Mouse (Mus musculus) embryonic facial prominence, embryonic 14.5 days (tissue): ENCODE results near the gene Rae1. TPM values are rescaled to one million over a fixed set of nuclear protein-coding genes. Genes with fewer than 3 reads are reported as not detected.

Experiments used
- ATAC-seq: fragments of 200-750 bp; cut with Nextera tagmentation; 2 replicates; pipeline ENCODE4 v1.8.0; 2017; ENCODE audit warnings: low read depth, moderate number of reproducible peaks, moderate TSS enrichment
- DNase-seq: peaks from one replicate; pipeline ENCODE4 v3.0.0-alpha.2; 2015; ENCODE audit warnings: low spot score
- H3K27ac ChIP-seq: fragments of 300-500 bp; sonication (generic); replicated peaks from 2 replicates; pipeline ENCODE4 v1.5.1; 2014; ENCODE audit warnings: low read depth, mild to moderate bottlenecking, low read length, moderate library complexity
- H3K27me3 ChIP-seq: fragments of 300-500 bp; sonication (generic); replicated peaks from 2 replicates; pipeline ENCODE4 v1.6.1; 2014; ENCODE audit warnings: low read length; ENCODE audit not compliant: control insufficient read depth, insufficient read depth
- H3K36me3 ChIP-seq: fragments of 300-500 bp; sonication (generic); 2 replicates; pipeline ENCODE4 v1.6.1; 2014; ENCODE audit warnings: low read length, mixed read lengths; ENCODE audit not compliant: control insufficient read depth, insufficient read depth
- H3K4me1 ChIP-seq: fragments of 300-500 bp; sonication (generic); 2 replicates; pipeline ENCODE4 v1.6.1; 2014; ENCODE audit warnings: antibody characterized with exemption, low read length; ENCODE audit not compliant: control insufficient read depth, insufficient read depth
- H3K4me2 ChIP-seq: fragments of 300-500 bp; sonication (generic); 2 replicates; pipeline ENCODE4 v1.6.1; 2014; ENCODE audit warnings: low read depth, mild to moderate bottlenecking, low read length, moderate library complexity, mixed read lengths
- H3K4me3 ChIP-seq: fragments of 300-500 bp; sonication (generic); 2 replicates; pipeline ENCODE4 v1.5.1; 2014; ENCODE audit warnings: low read depth, mild to moderate bottlenecking, low read length
- H3K9ac ChIP-seq: fragments of 300-500 bp; sonication (generic); 2 replicates; pipeline ENCODE4 v1.6.1; 2014; ENCODE audit warnings: low read depth, mild to moderate bottlenecking, low read length, moderate library complexity, mixed read lengths
- H3K9me3 ChIP-seq: fragments of 300-500 bp; sonication (generic); 2 replicates; pipeline ENCODE4 v1.6.1; 2016; ENCODE audit warnings: low read length; ENCODE audit not compliant: control insufficient read depth
- WGBS: fragments of 180-500 bp; shearing (Covaris S2); extraction: QIAGEN DNeasy Blood & Tissue Kit; methylation state at CpG from one replicate; pipeline ENCODE4 v1.1.7; 2014; 5-methylcytosine and 5-hydroxymethylcytosine counted together
- polyA plus RNA-seq: library from polyadenylated mRNA; unstranded; fragments of >200 nt; fragmentation: Nextera tagmentation; extraction: Ambion mirVana; gene quantifications from 2 replicates; pipeline ENCODE4 v1.2.1, GENCODE M21; 2014

Gene Rae1
- polyA plus RNA-seq, 1 experiment from 2014 or later, result 110 TPM

DNA sequence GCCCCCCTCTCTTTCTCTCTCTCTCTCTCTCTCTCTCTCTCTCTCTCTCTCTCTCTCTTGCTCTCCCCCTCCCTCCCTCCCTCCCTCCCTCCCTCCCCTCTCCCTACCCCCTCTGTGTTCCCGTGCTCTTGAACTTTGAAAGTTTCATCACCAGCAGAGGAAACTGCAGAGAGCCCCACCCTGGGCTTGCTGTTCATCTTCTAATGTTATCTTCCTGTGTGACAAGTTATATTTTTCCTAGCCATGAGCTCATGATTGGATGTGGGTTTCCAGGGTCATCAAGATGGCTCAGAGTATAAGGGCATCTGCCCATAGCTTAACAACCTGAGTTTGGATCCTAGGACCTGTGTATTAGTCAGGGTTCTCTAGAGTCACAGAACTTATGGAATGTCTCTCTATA lies 63.3 kb downstream of the Rae1 start:
- no peak for ATAC-seq
- 0 out of 2 replicates have a peak, but pooled peaks cover 2% of the 10 kb centered on the region for H3K9me3 ChIP-seq
- H3K36me3 ChIP-seq, result no peaks in the 10 kb centered on the region
- WGBS, result 56% methylated on average over 1 of the region's 1 CpGs
- no peaks in the 10 kb centered on the region for H3K4me1 ChIP-seq
- no peak overlapping the region for H3K4me3 ChIP-seq
- H3K27ac ChIP-seq, result no peak overlapping the region
- no peaks in the 10 kb centered on the region for H3K27me3 ChIP-seq
- no peak for DNase-seq
- H3K4me2 ChIP-seq, result no peak overlapping the region
- no peak overlapping the region for H3K9ac ChIP-seq

DNA sequence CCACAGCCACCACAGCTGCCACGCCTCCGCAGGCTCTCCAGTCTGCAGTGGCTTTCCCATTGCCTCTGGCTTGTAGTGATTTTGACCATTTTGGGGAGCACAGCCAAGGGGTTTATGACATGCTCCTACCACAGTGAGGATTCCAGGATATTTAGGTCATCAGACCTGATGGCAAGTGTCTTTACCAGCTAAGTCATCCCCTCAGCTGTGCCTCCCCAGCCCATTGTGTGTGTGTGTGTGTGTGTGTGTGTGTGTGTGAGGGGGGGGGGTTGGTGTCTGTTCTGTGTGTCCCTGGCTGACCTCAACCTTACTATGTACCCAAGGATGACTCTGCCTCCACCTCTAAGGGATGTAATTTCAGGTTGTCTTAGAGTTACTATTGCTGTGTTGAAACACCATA lies 64.9 kb downstream of the Rae1 start:
- no peak overlapping the region for H3K4me3 ChIP-seq
- no peak for ATAC-seq
- no peak overlapping the region for H3K4me2 ChIP-seq
- no peaks in the 10 kb centered on the region for H3K4me1 ChIP-seq
- H3K9me3 ChIP-seq, result 0 out of 2 replicates have a peak, but pooled peaks cover 7% of the 10 kb centered on the region
- H3K27me3 ChIP-seq, result no peaks in the 10 kb centered on the region
- no peak overlapping the region for H3K9ac ChIP-seq
- no peaks in the 10 kb centered on the region for H3K36me3 ChIP-seq
- DNase-seq, result no peak
- 73% methylated on average over 2 of the region's 2 CpGs for WGBS
- no peak overlapping the region for H3K27ac ChIP-seq

Other genes starting within 250 kb of the Rae1 start
- 25.6 and 26.6 TPM in 2 replicates for gene Bmp7, start 59.8 kb upstream of the Rae1 start, polyA plus RNA-seq
- gene Spo11, start 22.4 kb upstream of the Rae1 start, polyA plus RNA-seq, result 1.8 and 3.1 TPM in 2 replicates
- gene Rbm38, start 20.4 kb downstream of the Rae1 start, polyA plus RNA-seq, result 40.4 and 48.1 TPM in 2 replicates
- gene Ctcfl, start 119.4 kb downstream of the Rae1 start, polyA plus RNA-seq, result 0.06 TPM in 1 of 2 replicates, not detected in the other
- 0.09 and 0.13 TPM in 2 replicates for gene Pck1, start 152.9 kb downstream of the Rae1 start, polyA plus RNA-seq
- 0.54 and 1.4 TPM in 2 replicates for gene Zbp1, start 218.8 kb downstream of the Rae1 start, polyA plus RNA-seq